Comparison of ENCODE assay signal across 26 mouse cellular contexts in the genomic region with DNA sequence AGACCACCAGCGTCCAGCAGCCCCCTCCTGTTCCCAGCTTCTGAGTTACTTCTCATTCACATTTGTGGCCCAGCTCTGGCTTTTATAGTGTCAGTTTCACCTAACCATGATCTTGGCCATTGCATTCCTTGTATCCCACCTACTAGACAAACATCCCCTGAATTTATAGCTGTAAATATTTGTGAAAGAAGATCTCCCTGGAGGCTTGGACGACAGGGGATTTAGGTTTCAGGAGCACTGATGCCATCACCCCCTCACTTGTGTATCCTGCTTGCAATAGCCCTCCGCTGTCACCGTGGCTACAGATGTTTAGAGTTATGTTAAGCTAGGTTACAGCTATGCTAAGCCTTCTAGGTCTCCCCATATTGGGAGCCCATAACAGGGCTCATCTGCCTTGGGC.
"Had no signal": no experiment of that assay in that cellular context is flagged by ENCODE, and none has a peak within 500 bp of the region (broad histone marks: within the 10 kb centered on the region; RNA-seq: fewer than 3 reads in every experiment).

No protein-coding gene starts in this region.

- ATAC-seq: hindbrain, embryonic 16.5 days; inflammation-experienced regulatory T-cells, adult 6 months; intestine, embryonic 15.5 days; intestine, postnatal 0 days; liver, postnatal 0 days had no signal

- H3K4me3 ChIP-seq: gastrocnemius, adult 2 months; heart, embryonic 12.5 days; hindbrain, embryonic 10.5 days; hindbrain, embryonic 12.5 days; intestine, embryonic 15.5 days; layer of hippocampus, adult 2 months; left cerebral cortex, adult 2 months; limb, embryonic 10.5 days; limb, embryonic 12.5 days; liver, embryonic 13.5 days; liver, embryonic 15.5 days had no signal

- DNase-seq: gastrocnemius, adult 2 months; gastrocnemius, postnatal 10 days; gastrocnemius, postnatal 25 days; heart, adult 18-20 months; heart, postnatal 10 days; heart, postnatal 4 days; kidney, adult 9 months; kidney, postnatal 14 days; kidney, postnatal 36 days; liver; liver, embryonic 13.5 days; liver, postnatal 0 days had no signal

- H3K9ac ChIP-seq: heart, embryonic 12.5 days; hindbrain, embryonic 12.5 days; hindbrain, embryonic 14.5 days; intestine, embryonic 15.5 days; limb, embryonic 12.5 days; liver, embryonic 13.5 days; liver, embryonic 15.5 days; liver, postnatal 0 days had no signal

- H3K36me3 ChIP-seq: heart, embryonic 12.5 days; hindbrain, embryonic 10.5 days; hindbrain, embryonic 12.5 days; intestine, embryonic 15.5 days; limb, embryonic 10.5 days; limb, embryonic 12.5 days; liver, embryonic 13.5 days; liver, embryonic 15.5 days had no signal

- H3K4me2 ChIP-seq: heart, embryonic 12.5 days; hindbrain, embryonic 12.5 days; hindbrain, embryonic 14.5 days; intestine, embryonic 15.5 days; limb, embryonic 12.5 days; liver, embryonic 11.5 days; liver, embryonic 13.5 days; liver, embryonic 15.5 days had no signal

- H3K9me3 ChIP-seq: hindbrain, embryonic 12.5 days; intestine, embryonic 15.5 days; limb, embryonic 10.5 days; liver, embryonic 15.5 days had no signal

- H3K27me3 ChIP-seq: heart, embryonic 12.5 days; hindbrain, embryonic 12.5 days; intestine, embryonic 15.5 days; limb, embryonic 12.5 days; liver, embryonic 13.5 days; liver, embryonic 15.5 days had no signal

- H3K4me1 ChIP-seq: liver, embryonic 13.5 days; liver, embryonic 15.5 days had no signal

- H3K27ac ChIP-seq: gastrocnemius, adult 2 months; hindbrain, embryonic 10.5 days; hindbrain, embryonic 12.5 days; hindbrain, embryonic 14.5 days; intestine, embryonic 15.5 days; layer of hippocampus, adult 2 months; left cerebral cortex, adult 2 months; limb, embryonic 10.5 days; limb, embryonic 12.5 days; liver, embryonic 13.5 days; liver, embryonic 15.5 days had no signal
